In the genomic region with DNA sequence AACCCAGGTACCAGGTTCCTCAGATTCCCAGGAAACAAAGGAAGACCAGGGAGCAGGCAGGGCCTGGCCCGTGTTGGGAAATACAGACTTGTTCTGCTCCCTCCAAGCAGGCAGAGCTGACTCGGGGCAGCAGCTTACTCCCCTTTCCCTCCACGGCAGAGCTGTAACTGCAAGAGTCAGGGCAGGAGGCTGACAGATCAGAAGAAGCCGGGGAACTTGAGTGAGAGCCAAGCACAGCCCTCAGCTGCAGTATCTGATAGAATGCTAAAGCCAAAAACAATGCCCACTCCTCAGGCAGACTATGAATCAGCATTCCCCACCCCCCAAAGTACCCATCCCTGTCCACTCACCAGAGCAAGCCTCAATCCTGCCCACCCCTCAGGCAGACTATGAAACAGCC, we compare ENCODE assay signal across 23 mouse cellular contexts. TPM values are rescaled to one million over a fixed set of nuclear protein-coding genes. Genes with fewer than 3 reads are reported as not detected.
DNase-seq lines count a peak whose midpoint lies in the region; ATAC-seq and TF ChIP-seq lines count a peak whose summit lies in the region.
"Had no signal": no experiment of that assay in that cellular context is flagged by ENCODE, and none has a peak within 500 bp of the region (broad histone marks: within the 10 kb centered on the region; RNA-seq: fewer than 3 reads in every experiment).

No protein-coding gene starts in this region.

- H3K4me3 ChIP-seq in embryonic facial prominence, embryonic 14.5 days (ENCODE audit: low read depth, low read length): no peak overlapping the region
- no peak overlapping the region for H3K4me3 ChIP-seq in embryonic facial prominence, embryonic 10.5 days
- H3K4me3 ChIP-seq in intestine, postnatal 0 days (ENCODE audit: low read depth, low read length): no peak overlapping the region
- no peak overlapping the region for H3K4me3 ChIP-seq in intestine, embryonic 15.5 days (replicated peaks)
- no peak overlapping the region for H3K4me3 ChIP-seq in midbrain, embryonic 12.5 days
- no peak overlapping the region for H3K4me3 ChIP-seq in midbrain, embryonic 15.5 days
- H3K4me3 ChIP-seq in layer of hippocampus, adult 2 months: no peak overlapping the region
- H3K4me3 ChIP-seq: embryonic facial prominence, embryonic 13.5 days; heart, adult 2 months; heart, embryonic 15.5 days had no signal

- no peak for TF ChIP-seq CTCF in intestine, postnatal 0 days (IDR thresholded peaks at IDR 0.05; ENCODE audit: low read depth)
- no peak for TF ChIP-seq CTCF in layer of hippocampus, adult 2 months (conservative IDR thresholded peaks at IDR 0.05)

- H3K9ac ChIP-seq in embryonic facial prominence, embryonic 14.5 days (ENCODE audit: low read depth, low read length): no peak overlapping the region
- H3K9ac ChIP-seq in intestine, postnatal 0 days (ENCODE audit: low read depth, low read length): no peak overlapping the region
- H3K9ac ChIP-seq in intestine, embryonic 15.5 days: no peak overlapping the region
- no peak overlapping the region for H3K9ac ChIP-seq in midbrain, embryonic 12.5 days (replicated peaks)
- H3K9ac ChIP-seq in midbrain, embryonic 15.5 days: no peak overlapping the region
- H3K9ac ChIP-seq: embryonic facial prominence, embryonic 13.5 days; forebrain, postnatal 0 days; heart, embryonic 15.5 days; hindbrain, embryonic 14.5 days had no signal

- peak; percentile 22 for DNase-seq in embryonic facial prominence, embryonic 14.5 days (ENCODE audit: low spot score)
- DNase-seq in embryonic facial prominence, embryonic 10.5 days (ENCODE audit: low spot score): no peak
- peak; percentile 14 for DNase-seq in MN1 (ENCODE audit: low spot score)
- DNase-seq in layer of hippocampus, adult 2 months (ENCODE audit: low spot score in 2 of 2): no peak
- DNase-seq: adrenal gland, postnatal 25 days; cerebellum, adult 2 months; forebrain, postnatal 0 days; gastrocnemius, postnatal 14 days; heart, adult 2 months; heart, postnatal 14 days had no signal

- 20% methylated on average over 3 of the region's 4 CpGs for WGBS in embryonic facial prominence, embryonic 14.5 days
- 6% methylated on average over 4 of the region's 4 CpGs for WGBS in embryonic facial prominence, embryonic 10.5 days
- WGBS in intestine, postnatal 0 days: 23% methylated on average over 4 of the region's 4 CpGs
- 6% methylated on average over 4 of the region's 4 CpGs for WGBS in intestine, embryonic 15.5 days
- 5% methylated on average over 4 of the region's 4 CpGs for WGBS in midbrain, embryonic 12.5 days
- 9% methylated on average over 4 of the region's 4 CpGs for WGBS in midbrain, embryonic 15.5 days

- no peaks in the 10 kb centered on the region; the same call in 1 of the 2 replicates for H3K4me1 ChIP-seq in embryonic facial prominence, embryonic 14.5 days (ENCODE audit: control insufficient read depth, insufficient read depth, low read length)
- peaks cover 16% of the 10 kb centered on the region for H3K4me1 ChIP-seq in embryonic facial prominence, embryonic 10.5 days
- no peaks in the 10 kb centered on the region for H3K4me1 ChIP-seq in intestine, postnatal 0 days (replicated peaks; ENCODE audit: control insufficient read depth, insufficient read depth, low read length)
- no peaks in the 10 kb centered on the region; the same call in 1 of the 2 replicates for H3K4me1 ChIP-seq in intestine, embryonic 15.5 days (replicated peaks)
- peaks cover 5% of the 10 kb centered on the region; the same call in 1 of the 2 replicates for H3K4me1 ChIP-seq in midbrain, embryonic 12.5 days
- peaks cover 20% of the 10 kb centered on the region for H3K4me1 ChIP-seq in midbrain, embryonic 15.5 days

- peaks cover 64% of the 10 kb centered on the region for H3K27me3 ChIP-seq in embryonic facial prominence, embryonic 14.5 days (replicated peaks; ENCODE audit: control insufficient read depth, insufficient read depth, low read length)
- H3K27me3 ChIP-seq in embryonic facial prominence, embryonic 10.5 days (replicated peaks; ENCODE audit: low read depth, poor library complexity, severe bottlenecking): peaks cover 82% of the 10 kb centered on the region
- H3K27me3 ChIP-seq in intestine, postnatal 0 days (replicated peaks; ENCODE audit: control insufficient read depth, insufficient read depth, low read length): peaks cover 58% of the 10 kb centered on the region
- peaks cover 55% of the 10 kb centered on the region for H3K27me3 ChIP-seq in intestine, embryonic 15.5 days (replicated peaks)
- peaks cover 64% of the 10 kb centered on the region for H3K27me3 ChIP-seq in midbrain, embryonic 12.5 days
- peaks cover 55% of the 10 kb centered on the region for H3K27me3 ChIP-seq in midbrain, embryonic 15.5 days (replicated peaks)
- H3K27me3 ChIP-seq: Patski had no signal

- ATAC-seq in embryonic facial prominence, embryonic 14.5 days (ENCODE audit: low read depth): no peak
- no peak for ATAC-seq in intestine, postnatal 0 days
- no peak for ATAC-seq in intestine, embryonic 15.5 days
- peak; percentile 31; the same call in 1 of the 2 replicates for ATAC-seq in midbrain, embryonic 12.5 days (ENCODE audit: low FRiP score, low read depth)
- ATAC-seq in midbrain, embryonic 15.5 days (replicated peaks): no peak
- ATAC-seq: activated CD4-positive, CD25-positive, alpha-beta regulatory T cell, adult 4 months; forebrain, postnatal 0 days; Patski had no signal

- H3K36me3 ChIP-seq in embryonic facial prominence, embryonic 14.5 days (ENCODE audit: control insufficient read depth, insufficient read depth, low read length): peaks cover 6% of the 10 kb centered on the region; the same call in 1 of the 2 replicates
- no peaks in the 10 kb centered on the region for H3K36me3 ChIP-seq in embryonic facial prominence, embryonic 10.5 days (replicated peaks)
- H3K36me3 ChIP-seq in intestine, postnatal 0 days (ENCODE audit: control insufficient read depth, insufficient read depth): peaks cover 12% of the 10 kb centered on the region; the same call in 1 of the 2 replicates
- no peaks in the 10 kb centered on the region for H3K36me3 ChIP-seq in intestine, embryonic 15.5 days
- H3K36me3 ChIP-seq in midbrain, embryonic 12.5 days: no peaks in the 10 kb centered on the region
- no peaks in the 10 kb centered on the region for H3K36me3 ChIP-seq in midbrain, embryonic 15.5 days (replicated peaks)
- H3K36me3 ChIP-seq: embryonic facial prominence, embryonic 13.5 days; heart, embryonic 15.5 days had no signal

- no peak overlapping the region for H3K27ac ChIP-seq in embryonic facial prominence, embryonic 14.5 days (replicated peaks; ENCODE audit: low read depth, low read length)
- H3K27ac ChIP-seq in embryonic facial prominence, embryonic 10.5 days (replicated peaks): no peak overlapping the region
- H3K27ac ChIP-seq in intestine, postnatal 0 days (ENCODE audit: low read depth, low read length): peak overlapping the region; percentile 28
- no peak overlapping the region for H3K27ac ChIP-seq in intestine, embryonic 15.5 days
- H3K27ac ChIP-seq in midbrain, embryonic 12.5 days (replicated peaks): no peak overlapping the region
- H3K27ac ChIP-seq in midbrain, embryonic 15.5 days: no peak overlapping the region
- H3K27ac ChIP-seq in layer of hippocampus, adult 2 months: no peak overlapping the region
- H3K27ac ChIP-seq: embryonic facial prominence, embryonic 13.5 days; heart, adult 2 months; heart, embryonic 15.5 days; hindbrain, embryonic 14.5 days had no signal

- H3K9me3 ChIP-seq in embryonic facial prominence, embryonic 14.5 days (ENCODE audit: control insufficient read depth, low read length): no peaks in the 10 kb centered on the region
- H3K9me3 ChIP-seq in embryonic facial prominence, embryonic 10.5 days: no peaks in the 10 kb centered on the region
- H3K9me3 ChIP-seq in intestine, postnatal 0 days (ENCODE audit: control insufficient read depth): no peaks in the 10 kb centered on the region
- no peaks in the 10 kb centered on the region for H3K9me3 ChIP-seq in intestine, embryonic 15.5 days
- H3K9me3 ChIP-seq in midbrain, embryonic 12.5 days: no peaks in the 10 kb centered on the region
- H3K9me3 ChIP-seq in midbrain, embryonic 15.5 days: no peaks in the 10 kb centered on the region
- H3K9me3 ChIP-seq: embryonic facial prominence, embryonic 13.5 days; heart, embryonic 15.5 days had no signal

- H3K4me2 ChIP-seq in embryonic facial prominence, embryonic 14.5 days (ENCODE audit: low read depth, low read length): no peak overlapping the region
- no peak overlapping the region for H3K4me2 ChIP-seq in intestine, postnatal 0 days (replicated peaks; ENCODE audit: low read depth)
- H3K4me2 ChIP-seq in intestine, embryonic 15.5 days (replicated peaks): no peak overlapping the region
- H3K4me2 ChIP-seq in midbrain, embryonic 12.5 days (replicated peaks): no peak overlapping the region
- H3K4me2 ChIP-seq in midbrain, embryonic 15.5 days: no peak overlapping the region
- H3K4me2 ChIP-seq: embryonic facial prominence, embryonic 13.5 days; heart, embryonic 11.5 days; heart, embryonic 15.5 days; hindbrain, embryonic 14.5 days had no signal

RNA-seq across cellular contexts. Expression of gene Mafb, which starts 8.0 kb away (rescaled TPM):
- 16.9 and 18.5 TPM in 2 replicates for polyA plus RNA-seq in embryonic facial prominence, embryonic 14.5 days (2014; fragmentation: Nextera tagmentation; extraction: Ambion mirVana)
- polyA plus RNA-seq in embryonic facial prominence, embryonic 10.5 days (2016; fragmentation: Nextera tagmentation; extraction: Ambion mirVana): 5.3 and 6.7 TPM in 2 replicates
- 98.5 and 114 TPM in 2 replicates for polyA plus RNA-seq in intestine, postnatal 0 days (2015; fragmentation: Nextera tagmentation; extraction: Ambion mirVana)
- polyA plus RNA-seq in intestine, embryonic 15.5 days (2015; fragmentation: Nextera tagmentation; extraction: Ambion mirVana): 10.1 and 12.0 TPM in 2 replicates
- polyA plus RNA-seq in midbrain, embryonic 12.5 days (2016; fragmentation: Nextera tagmentation; extraction: Ambion mirVana): 8.6 and 8.8 TPM in 2 replicates
- 6.5 TPM in 2 replicates for polyA plus RNA-seq in midbrain, embryonic 15.5 days (2015; fragmentation: Nextera tagmentation; extraction: Ambion mirVana)
- 10 to 100 TPM; 11.9 to 12.8 TPM for total RNA-seq in layer of hippocampus, adult 2 months (2021)
- total RNA-seq: MEL had no signal
- polyA plus RNA-seq: activated CD4-positive, CD25-positive, alpha-beta regulatory T cell, adult 4 months had no signal

RNA-seq across cellular contexts. Expression of gene Gm826, which starts 24.9 kb away (rescaled TPM):
- polyA plus RNA-seq in embryonic facial prominence, embryonic 14.5 days (2014; fragmentation: Nextera tagmentation; extraction: Ambion mirVana): 0.22 and 0.54 TPM in 2 replicates
- 0.19 and 0.36 TPM in 2 replicates for polyA plus RNA-seq in embryonic facial prominence, embryonic 10.5 days (2016; fragmentation: Nextera tagmentation; extraction: Ambion mirVana)
- 6.2 and 8.2 TPM in 2 replicates for polyA plus RNA-seq in intestine, postnatal 0 days (2015; fragmentation: Nextera tagmentation; extraction: Ambion mirVana)
- 15.1 and 15.3 TPM in 2 replicates for polyA plus RNA-seq in intestine, embryonic 15.5 days (2015; fragmentation: Nextera tagmentation; extraction: Ambion mirVana)
- polyA plus RNA-seq in midbrain, embryonic 12.5 days (2016; fragmentation: Nextera tagmentation; extraction: Ambion mirVana): 0.33 TPM in 1 of 2 replicates, not detected in the other
- not detected in 2 replicates for polyA plus RNA-seq in midbrain, embryonic 15.5 days (2015; fragmentation: Nextera tagmentation; extraction: Ambion mirVana)
- total RNA-seq in layer of hippocampus, adult 2 months (2021): not detected
- total RNA-seq: forebrain, postnatal 0 days; hematopoietic stem cell, adult 5-6 weeks; MEL had no signal
- polyA plus RNA-seq: activated CD4-positive, CD25-positive, alpha-beta regulatory T cell, adult 4 months; embryonic facial prominence, embryonic 13.5 days; gonadal fat pad, adult 2 months had no signal

Comparison
In these comparisons a context has a peak if more than half of its experiments do, and no peak if none do; other contexts are left out.
1. DNase-seq: peak in embryonic facial prominence, embryonic 14.5 days (single experiment) and MN1 (single experiment); none in embryonic facial prominence, embryonic 10.5 days (single experiment) and layer of hippocampus, adult 2 months (0 of 2).